Mouse (Mus musculus) cerebellum, adult 9-11 months (tissue): Measurements from ENCODE around the gene Ttc39d.
A peak's percentile ranks its signal among the peaks of the same experiment; 100 is the strongest.
"Not testable (repeated sequence)": the region's sequence is repeated elsewhere in the genome, so short reads cannot be mapped to it uniquely, and the experiment has no call there.

ENCODE experiments used
- DNase-seq: peaks from one replicate; pipeline ENCODE4 v3.0.0; 2022

Gene Ttc39d

DNA sequence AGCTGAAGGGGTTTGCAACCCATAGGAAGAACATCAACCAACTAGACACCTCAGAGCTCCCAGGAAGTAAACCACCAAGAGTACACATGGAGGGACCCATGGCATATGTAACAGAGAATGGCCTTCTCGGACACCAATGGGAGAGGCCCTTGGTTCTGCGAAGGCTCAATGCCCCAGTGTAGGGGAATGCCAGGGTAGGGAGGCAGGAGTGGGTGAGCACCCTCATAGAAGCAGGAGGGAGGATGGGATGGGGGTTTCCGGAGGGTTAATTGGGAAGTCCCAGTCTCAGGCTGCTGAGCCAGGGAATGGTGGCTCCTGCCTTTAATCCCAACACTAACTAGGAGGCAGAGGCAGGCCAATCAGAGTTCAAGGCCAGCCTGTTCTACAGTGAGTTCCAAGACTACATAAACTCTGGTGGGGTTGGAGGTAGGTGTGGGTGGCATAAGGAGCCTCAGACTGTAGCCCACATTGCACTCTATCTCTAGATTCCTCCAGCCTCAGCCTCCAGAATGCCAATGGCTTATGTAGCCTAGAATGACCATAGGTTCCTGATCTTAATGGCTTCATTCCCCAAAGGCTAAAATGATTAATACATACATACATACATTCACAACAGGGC, 8.0 kb upstream of the Ttc39d start:
- no peak for DNase-seq

DNA sequence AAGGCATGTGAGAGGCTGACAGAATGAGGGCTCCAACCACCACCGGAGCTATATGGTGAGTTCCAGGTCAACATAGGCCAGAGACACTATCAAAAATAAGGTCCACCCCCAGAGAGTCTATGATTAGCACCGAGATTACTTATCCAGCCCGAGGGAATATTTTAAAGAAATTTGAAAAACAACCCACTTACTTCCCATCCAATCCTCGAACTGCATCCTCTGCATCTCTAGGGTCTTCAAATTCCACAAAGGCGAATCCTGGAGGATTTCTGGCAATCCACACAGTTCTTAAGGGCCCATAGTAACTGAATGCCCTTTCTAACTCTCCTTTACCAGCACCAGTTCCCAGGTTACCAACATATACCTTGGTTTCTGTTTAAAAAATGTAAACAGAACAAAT, 1.6 kb upstream of the Ttc39d start:
- DNase-seq, result no peak

DNA sequence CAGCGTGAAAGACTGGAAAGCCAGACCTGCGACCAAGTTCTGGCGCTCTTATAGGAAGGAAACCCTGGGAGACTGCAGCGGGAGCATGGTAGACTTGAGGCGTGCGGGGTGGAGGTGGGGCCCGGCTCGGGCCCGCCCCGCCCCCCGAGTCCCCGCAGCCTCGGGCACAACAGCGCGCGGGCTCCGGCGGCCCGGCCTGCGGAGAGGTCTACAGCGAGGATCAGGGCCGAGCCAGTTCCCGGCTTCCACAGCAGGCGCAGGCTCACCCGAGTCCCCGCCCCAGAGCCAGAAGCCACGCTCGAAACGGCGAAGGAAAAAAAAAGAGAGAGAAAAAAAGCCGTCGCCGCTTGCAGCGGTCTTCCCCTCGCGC, 974 bp upstream of the Ttc39d start:
- DNase-seq, result peak; percentile 76

DNA sequence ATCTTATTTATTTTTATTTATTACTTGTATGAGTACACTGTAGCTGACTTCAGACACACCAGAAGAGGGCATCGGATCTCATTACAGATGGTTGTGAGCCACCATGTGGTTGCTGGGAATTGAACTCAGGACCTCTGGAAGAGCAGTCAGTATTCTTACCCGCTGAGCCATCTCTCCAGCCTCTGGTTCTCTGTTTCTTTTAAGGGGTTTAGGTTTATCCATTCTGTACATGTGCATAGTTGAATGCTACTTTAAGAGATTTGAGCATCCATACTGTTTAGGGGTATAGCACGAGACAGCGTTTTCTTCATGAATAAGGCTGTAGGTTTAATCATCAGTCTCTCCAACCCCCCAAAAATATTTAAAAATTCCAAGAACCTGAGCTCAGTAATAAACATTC, 6.7 kb downstream of the Ttc39d start:
- not testable (repeated sequence) for DNase-seq

DNA sequence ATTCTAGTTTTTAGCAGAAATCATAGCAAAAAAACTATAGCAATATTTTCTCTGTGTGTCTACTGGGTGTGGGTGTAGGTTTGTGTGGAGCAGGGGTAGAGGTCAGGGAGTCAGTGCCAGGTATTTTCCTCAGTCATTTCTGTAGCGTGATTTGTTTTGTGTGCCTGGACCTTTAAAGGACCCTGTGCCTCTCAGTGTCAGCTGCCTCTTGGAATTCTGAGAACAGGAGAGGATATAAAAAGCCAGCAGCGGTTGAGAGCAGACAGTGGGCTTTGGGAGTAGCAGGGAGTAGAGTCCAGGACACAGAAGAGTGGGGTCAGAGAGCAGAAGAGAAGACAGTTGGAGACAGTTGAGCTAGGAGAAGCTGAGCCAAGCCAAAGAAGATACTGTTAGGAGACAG, 12.9 kb downstream of the Ttc39d start:
- DNase-seq, result no peak

DNA sequence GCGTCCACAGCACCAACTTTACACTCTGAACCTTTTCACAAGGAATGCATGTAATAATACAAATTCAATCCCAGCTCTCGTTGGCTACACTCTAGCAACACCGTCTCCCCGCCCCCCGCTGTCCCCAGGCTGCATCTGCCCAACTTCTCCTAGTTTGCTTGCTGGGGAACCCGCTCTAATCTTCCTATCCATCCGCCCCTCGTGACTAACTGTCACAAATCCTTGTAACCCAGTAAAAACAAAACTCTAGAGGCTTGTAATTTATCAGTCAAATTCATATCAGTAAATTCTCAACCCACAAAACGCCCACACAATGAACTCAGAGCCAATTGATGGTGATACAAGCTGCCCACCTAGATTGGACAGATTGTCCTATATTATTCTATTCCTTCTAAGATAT, 13.9 kb downstream of the Ttc39d start:
- DNase-seq, result no peak

DNA sequence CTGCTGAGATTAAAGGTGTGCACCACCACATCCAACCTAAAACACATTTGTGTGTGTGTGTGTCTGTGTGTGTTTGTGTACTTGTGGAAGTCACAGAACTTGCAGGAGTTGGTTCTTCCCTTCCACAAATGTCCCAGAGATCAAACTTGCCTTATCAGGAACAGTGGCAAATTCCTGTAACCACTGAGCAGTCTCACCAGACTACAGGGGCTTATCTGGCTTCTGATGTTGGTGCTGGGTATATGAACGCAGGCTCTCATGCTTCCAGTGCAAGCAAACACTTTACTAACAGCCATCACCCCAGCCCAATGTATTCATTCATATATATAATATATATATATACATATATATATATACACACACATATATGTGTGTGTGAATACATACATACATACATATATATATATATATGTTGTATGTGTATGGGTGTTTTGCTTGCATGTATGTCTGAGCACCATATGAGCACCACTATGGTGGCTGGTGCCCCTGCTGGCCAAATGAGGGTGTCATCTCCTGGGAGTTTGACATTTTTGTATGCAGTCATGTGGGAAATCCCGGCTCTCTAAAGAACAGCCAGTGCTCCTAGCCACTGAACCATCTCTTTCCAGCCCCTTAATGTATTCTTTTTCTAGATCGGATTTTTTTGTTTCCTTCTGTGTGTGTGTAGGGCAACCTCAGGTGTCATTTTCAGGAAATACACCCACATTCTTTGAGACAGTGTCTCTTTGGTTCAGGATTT, 14.8 kb downstream of the Ttc39d start:
- DNase-seq, result no peak

DNA sequence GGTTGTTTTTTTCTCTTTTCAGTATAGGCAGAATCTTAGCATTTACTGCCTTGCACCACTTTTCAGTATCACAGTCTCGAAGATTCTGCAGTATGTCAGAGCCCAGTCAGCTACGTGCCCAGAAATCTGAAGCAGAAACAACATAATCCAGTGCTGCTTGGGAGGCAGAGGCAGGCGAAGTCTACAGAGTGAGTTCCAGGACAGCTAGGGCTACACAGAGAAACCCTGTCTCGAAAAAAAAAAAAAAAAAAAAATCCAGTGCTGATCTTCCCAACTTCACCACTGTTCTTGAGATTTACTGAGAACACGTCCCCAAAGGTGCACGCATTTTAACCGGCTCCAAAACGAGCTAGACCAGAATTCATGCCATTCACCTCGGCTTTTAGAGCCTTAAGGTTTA, 16.6 kb downstream of the Ttc39d start:
- no peak for DNase-seq

DNA sequence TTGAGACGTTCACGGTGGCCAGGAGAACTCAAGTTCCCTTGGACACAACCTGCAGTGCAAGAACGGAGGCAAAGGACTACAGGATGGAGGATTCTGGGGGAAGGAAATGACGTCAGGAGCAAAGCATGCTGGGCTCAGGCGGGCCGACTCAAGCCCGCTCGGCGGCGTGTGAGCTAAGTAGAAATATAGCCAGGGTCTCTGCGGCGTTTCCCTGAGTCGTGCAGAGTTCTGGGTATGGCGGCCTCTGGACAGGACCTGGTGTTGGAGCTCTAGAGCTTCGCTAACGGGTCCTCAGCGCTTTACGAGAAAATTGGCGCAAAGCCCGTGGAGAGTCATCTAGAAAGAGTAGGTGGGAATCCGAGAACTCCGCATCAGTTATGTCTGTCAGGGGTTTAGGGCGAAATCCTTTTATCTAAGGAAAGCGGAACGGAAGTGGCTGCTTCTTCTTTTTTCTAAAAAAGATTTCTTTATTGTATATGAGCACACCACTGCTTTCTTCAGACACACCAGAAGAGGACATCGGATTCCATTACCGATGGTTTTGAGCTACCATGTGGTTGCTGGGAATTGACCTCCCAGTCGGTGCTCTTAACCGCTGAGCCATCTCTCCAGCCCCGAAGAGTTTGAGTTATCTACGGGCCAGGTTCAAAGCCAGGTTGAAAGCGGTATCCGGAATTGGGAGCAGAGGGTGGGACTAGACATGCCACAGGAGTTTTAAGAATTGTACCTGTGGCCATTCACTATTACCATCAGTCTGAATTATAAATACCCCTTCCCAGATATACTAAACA, 17.3 kb downstream of the Ttc39d start, which contains the start of gene Gemin6:
Gene Gemin6, plus strand, starts transcription at position 116 of the 791 bp plus-strand sequence.
- DNase-seq, result peak; percentile 88

DNA sequence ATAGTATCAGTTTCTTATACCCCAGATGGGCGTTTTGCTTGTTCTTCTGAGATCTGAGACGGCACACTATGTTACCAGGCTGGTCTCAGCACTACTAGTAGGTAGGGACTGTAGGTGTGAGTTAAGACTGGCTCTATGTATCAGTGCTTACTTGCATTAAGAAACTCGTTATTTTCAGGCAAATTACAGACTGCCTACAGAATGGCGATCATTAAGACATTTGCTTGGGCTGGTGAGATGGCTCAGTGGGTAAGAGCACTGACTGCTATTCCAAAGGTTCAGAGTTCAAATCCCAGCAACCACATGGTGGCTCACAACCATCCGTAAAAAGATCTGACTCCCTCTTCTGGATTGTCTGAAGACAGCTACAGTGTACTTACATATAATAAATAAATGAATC, 17.9 kb downstream of the Ttc39d start:
- not testable (repeated sequence) for DNase-seq

DNA sequence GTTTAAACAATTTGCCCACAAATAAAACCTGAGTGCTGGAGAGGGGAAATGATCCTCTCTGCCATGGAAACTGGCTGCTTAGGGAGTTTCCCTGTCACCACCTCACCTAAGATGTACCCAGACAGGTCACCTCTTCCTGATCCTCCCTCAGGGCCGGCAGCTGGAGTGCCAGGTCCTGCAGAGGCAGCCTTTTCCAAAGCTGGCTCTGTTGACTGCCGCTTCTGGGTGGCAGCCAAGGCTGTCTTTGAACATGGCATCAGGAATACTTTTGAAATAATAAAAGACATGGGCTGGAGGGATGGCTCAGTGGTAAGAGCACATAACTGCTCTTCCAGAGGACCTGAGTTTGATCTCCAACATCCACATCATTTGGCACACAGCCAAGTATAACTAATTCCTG, 22.1 kb downstream of the Ttc39d start:
- DNase-seq, result peak; percentile 22

DNA sequence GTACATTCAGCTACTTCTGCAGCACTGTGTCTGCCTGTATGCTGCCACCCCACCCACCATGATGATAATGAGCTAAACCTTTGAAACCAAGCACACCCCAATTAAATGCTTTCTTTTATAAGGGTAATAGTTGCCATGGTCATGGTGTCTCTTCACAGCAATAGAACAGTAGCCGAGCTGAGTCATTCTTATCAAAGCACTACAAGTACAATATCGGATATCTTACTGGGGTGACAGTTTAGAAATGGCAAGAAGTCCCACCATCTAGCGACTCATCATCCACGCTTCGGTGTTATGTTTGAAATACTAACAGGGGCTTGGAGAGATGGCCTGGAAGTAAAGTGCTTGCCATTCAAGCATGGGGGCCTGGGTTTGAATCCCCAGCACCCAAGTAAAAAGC, 26.6 kb downstream of the Ttc39d start:
- no peak for DNase-seq

DNA sequence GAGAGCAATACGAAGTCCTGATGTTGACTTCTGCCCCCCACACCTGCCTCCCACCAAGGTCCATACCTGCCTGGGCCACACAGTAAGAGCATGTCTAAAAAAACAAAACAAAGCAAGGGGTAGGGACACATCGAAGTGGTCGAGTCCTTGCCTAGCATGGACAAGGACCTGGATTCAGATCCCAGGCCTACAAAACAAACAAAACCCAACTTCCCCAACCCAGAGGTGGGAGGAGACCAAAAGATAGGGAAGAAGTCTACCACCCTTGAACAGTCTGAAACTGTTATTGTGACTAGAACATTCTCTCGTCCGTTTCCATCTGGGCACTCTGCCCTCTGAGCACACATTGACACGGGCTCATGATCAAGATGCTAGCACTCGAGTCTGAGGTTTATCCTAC, 27.1 kb downstream of the Ttc39d start:
- DNase-seq, result no peak

DNA sequence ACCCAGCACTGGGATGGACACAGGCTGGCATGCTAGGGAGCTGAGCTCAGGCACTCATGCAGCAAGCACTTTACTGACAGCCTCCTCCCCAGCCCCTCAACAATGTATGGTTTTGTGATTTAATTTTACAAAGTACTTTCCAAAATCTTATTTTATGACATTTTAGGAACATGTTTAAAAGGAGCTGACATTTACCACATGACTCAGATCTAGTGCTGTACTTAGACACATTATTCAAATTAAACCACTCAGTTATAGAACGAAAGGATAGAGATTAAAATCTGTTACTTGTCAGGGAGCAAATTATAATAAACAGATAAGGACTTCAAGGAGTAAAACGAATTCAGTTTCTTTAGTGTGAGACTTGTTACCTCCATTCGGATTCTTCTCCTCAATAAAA, 28.2 kb downstream of the Ttc39d start:
- no peak for DNase-seq

DNA sequence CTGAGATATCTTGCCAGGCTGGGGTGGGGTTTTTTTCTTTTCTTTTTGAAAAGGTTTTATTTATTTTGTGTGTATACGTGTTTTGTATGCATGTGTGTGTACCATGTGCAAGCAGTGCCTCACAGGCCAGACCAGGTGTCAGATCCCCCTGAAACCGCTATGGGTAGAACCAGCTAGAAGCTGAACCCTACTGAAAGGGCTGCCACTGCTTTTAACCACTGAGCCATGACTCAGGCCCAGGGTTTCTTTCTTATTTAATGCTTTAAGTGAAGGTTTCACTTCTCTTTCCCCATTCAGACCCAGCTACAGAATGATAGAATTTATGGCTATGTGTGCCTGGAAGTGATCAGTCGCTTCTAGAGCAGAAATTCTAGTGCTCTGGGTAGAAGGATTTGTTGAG, 29.5 kb downstream of the Ttc39d start:
- DNase-seq, result no peak

DNA sequence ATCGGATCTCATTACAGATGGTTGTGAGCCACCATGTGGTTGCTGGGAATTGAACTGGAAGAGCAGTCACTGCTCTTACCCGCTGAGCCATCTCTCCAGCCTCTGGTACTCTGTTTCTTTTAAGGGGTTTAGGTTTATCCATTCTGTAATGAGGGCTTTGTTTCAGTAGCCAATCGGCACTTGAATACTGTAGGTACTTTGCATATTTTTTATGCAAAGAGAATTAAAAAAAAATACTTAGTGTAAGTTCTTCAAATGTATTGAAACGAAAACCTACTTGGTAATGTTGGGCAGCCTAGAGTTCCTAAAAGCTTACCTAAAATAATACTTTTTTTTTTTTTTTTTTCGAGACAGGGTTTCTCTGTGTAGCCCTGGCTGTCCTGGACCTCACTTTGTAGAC, 30.2 kb downstream of the Ttc39d start:
- DNase-seq, result no peak

DNA sequence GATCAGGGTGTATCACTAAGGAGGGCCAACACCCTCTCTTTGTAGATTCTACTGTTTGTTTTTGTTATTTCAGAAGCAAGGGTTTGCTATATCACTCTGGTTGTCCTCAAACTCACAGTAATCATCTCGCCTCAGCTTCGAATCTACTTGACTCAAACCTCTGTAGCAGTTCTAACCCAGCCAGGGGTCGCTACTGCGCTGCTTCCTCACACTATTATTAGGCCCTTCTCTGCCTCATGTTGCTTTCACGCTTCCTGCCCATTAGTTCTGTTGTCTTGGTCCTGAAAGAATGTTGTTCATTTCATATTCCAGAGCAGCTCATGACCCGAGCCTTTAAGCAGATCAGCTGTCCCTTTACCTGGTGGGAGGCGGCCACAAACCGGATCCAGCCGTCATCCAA, 34.3 kb downstream of the Ttc39d start:
- no peak for DNase-seq

DNA sequence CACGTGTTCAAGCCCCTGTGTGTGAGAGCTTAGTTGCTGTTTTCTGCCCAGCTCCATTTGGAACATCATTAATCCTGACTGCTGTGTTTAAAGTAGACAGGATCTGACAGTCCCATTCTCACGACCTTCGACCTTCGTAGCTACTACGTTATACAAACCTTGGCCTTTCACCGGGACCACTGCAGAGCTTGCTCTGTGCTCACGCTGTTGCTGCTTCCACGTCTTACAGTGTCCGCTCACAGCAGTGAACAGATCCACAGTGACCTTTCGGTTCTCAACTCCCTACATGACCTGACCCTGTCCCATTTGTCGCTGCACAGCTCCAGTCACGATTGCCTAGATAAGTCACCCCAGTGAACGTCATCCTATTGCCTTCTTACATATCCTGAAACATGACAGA, 35.9 kb downstream of the Ttc39d start:
- DNase-seq, result no peak

DNA sequence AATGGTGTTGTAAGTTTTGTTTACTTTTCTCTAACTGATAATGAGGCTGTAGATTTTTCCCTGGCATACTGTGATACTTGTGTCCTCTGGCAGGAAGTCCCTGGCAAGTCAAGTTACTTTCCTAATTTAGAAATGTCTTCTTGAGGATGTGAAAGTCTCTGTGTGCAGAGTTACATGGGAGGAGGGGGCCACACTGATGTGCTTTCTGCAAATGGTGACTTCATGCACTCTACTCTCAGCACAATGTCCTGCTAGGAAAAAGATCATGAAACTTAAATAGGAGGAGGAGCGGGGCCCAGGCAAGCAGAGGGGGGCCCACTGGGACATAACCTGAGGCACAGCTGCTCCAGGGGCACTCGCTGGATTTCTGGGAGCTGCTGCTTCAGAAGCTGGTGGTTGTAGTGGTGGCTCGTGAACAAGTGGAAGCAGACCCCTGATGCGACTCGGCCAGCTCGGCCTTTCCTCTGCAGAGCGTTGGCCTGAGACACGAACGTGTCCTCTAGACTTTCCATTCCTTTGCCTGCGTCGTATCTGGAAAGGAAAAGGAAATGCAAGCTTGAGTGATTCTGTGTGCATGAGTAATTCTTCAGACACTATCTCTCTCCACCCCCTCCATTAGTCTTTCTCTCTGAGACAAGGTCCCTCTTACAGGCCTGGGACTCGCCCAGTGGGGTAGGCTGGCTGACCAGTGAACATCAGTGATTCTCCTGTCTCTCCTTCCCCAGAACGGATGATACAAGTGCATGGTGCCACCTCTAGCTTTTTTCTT, 45.7 kb downstream of the Ttc39d start:
- no peak for DNase-seq

DNA sequence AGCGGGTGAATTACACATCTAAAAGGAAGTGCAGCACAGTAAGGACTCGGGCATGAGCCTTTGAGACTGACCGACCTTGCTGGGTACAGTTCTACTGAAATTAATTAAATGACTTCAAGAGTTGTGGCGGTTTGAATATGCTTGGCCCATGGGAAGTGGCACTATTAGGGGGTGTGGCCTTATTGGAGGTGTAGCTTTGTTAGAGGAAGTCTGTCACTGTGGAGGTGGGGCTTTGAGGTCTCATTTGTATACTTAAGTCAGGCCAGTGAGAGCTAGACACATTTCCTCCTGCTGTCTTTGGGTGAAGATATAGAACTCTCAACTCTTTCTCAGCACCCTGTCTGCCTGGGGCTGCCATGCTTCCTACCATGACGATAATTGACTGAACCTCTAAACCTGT, 47.2 kb downstream of the Ttc39d start:
- DNase-seq, result no peak

DNA sequence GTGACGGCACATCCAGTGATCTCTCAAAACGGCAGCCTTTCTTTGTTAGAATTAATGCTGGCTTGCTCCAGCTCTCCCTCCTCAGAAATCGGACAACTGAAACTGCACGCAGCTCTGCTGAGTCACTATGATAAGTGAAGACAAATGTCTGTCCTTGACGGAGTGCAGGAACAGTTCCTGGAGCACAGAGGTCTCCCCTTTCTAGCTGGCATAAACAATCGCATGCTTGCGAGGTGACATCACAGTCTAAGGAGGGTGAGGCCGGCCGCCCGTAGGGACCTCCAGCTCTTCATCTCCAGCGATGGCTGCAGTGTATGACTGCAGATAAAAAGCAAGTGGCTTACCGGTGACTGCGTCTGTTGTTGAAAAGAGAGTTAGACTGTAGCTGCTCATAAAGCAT, 47.9 kb downstream of the Ttc39d start:
- no peak for DNase-seq

DNA sequence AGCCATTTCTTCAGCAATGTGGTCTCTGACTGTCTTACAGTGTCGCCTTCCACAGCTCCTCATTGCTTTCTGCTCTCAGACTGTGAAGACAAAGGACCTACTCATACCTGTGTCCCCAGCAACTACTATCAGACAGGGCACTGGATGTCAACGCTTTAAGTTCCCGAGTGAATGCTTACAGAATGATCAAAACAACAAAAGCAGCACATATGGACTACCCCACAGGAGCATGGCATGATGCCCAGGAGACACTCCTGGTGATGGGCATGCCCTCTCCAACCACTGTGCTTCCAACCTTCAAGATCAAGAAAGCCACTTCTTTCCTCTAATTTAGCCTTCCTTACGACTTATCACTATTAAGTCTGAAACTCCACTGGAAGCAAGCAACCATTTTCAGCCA, 59.8 kb downstream of the Ttc39d start:
- peak; percentile 70 for DNase-seq
